Mouse (Mus musculus) embryo, embryonic 9.5 days (tissue): ENCODE data around the gene Ap3b1.
"Not testable (repeated sequence)": the region's sequence is repeated elsewhere in the genome, so short reads cannot be mapped to it uniquely, and the experiment has no call there.

ENCODE experiments used
- DNase-seq: peaks from one replicate; pipeline ENCODE4 v3.0.0-alpha.2; 2017; ENCODE audit errors: extremely low spot score

Gene Ap3b1

GRCm38 (mm10) chr13:94358401-94359265 lies at the start of gene Ap3b1:
Ap3b1 (plus strand) TSS chr13:94358960.
- DNase-seq = peak; percentile 92

- DNase-seq = not testable (repeated sequence)
These were observed 45.9 kb upstream of the Ap3b1 start for GRCm38 (mm10) chr13:94312812-94313211.

GRCm38 (mm10) chr13:94316975-94317511 lies 41.7 kb upstream of the Ap3b1 start:
- DNase-seq = no peak

GRCm38 (mm10) chr13:94321094-94321792 lies 37.5 kb upstream of the Ap3b1 start:
- DNase-seq = no peak

DNA sequence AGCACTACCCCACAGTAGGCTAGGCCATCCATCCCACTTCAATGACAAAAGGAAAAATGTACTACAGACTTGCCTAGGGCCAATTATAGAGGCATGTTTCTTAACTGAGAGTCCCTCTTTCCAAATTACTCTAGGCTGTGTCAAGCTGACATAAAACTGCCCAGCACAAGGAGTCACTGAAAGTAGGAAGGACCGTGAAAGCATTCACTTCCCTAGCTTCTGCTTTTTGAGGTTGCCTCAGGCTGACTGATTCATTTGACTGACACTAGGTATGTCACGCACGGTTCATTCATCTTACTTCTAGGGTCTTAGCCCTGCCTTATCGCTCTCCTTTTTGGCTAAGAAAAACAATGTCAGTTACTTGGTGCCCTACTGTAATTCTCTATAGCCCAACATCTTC lies 36.3 kb upstream of the Ap3b1 start:
- DNase-seq = no peak

DNA sequence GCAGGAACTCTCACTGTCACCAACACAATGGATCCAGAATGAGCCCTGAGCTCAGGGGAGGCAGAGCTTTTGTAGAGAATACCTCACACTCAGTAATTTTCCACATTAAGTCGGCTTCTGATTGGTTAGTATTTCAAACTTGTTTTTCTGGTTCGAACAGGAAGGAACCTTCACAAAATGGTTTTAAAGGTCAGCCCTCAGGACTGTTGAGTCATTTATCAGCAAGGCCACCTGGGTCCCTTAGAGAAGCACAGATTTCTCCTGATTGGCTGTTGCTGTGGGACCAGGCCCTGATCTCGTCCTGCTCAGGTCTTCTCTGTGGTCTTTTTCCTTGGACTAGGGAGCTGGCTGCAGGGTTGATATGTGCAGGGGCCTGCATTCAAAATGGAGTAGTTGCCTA lies 30.7 kb upstream of the Ap3b1 start:
- peak; percentile 16 for DNase-seq

DNA sequence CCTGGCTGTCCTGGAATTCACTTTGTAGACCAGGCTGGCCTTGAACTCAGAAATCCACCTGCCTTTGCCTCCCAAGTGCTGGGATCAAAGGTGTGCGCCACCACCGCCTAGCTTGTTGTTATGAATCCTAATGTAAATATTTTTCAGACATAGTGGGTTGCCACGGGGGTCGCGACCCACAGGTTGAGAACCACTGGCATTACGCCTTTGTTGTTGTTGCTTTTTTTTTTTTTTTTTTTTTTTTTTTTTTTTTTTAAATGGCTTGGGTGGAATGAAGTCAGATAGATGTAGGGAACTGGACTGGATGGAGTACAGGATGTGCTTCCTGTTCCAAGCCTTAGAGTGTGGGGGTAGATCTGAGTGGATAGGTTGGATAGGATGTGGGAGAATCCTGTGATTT lies 29.8 kb upstream of the Ap3b1 start:
- DNase-seq = not testable (repeated sequence)

- no peak for DNase-seq
These were observed 28.3 kb upstream of the Ap3b1 start for GRCm38 (mm10) chr13:94330392-94330979.

DNA sequence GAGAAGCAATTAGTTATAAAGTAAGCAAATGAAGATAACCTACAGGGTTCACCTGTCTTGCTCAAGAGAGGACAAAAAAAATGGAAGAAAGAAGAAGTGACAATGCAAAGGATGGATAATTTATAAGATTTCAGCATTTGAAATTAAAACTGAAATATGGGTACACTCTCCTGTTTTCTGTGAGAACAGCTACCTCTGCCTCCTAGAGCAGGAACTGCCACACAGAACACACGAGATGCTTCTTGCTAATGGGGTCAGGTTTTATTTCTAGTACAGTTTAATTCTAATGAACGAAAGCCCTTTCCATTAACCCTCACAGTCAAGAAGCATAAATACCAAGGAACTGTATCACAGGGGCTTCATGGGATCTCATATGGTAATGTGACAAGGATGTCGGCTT lies 20.4 kb upstream of the Ap3b1 start:
- DNase-seq = no peak

GRCm38 (mm10) chr13:94343192-94343591 lies 15.6 kb upstream of the Ap3b1 start:
- DNase-seq = no peak

- DNase-seq = not testable (repeated sequence)
These were observed 14.2 kb upstream of the Ap3b1 start for GRCm38 (mm10) chr13:94344600-94344999.

GRCm38 (mm10) chr13:94354584-94354983 lies 4.2 kb upstream of the Ap3b1 start:
- DNase-seq = no peak

DNA sequence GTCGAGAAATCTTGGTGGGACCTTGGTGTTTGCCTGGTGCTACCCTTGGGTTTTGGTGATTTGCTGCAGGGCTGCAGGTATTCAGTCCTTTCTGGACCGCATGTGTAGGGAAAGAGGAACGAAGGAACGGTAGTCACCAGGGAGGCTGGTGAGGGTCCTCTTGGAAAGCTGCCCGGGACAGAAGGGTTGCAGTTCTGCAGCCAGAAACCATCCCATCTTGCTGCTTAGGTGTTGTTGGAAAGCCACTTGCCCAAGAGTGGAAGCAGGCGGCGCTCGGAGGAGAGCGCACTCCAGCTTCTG lies 709 bp upstream of the Ap3b1 start:
- no peak for DNase-seq

DNA sequence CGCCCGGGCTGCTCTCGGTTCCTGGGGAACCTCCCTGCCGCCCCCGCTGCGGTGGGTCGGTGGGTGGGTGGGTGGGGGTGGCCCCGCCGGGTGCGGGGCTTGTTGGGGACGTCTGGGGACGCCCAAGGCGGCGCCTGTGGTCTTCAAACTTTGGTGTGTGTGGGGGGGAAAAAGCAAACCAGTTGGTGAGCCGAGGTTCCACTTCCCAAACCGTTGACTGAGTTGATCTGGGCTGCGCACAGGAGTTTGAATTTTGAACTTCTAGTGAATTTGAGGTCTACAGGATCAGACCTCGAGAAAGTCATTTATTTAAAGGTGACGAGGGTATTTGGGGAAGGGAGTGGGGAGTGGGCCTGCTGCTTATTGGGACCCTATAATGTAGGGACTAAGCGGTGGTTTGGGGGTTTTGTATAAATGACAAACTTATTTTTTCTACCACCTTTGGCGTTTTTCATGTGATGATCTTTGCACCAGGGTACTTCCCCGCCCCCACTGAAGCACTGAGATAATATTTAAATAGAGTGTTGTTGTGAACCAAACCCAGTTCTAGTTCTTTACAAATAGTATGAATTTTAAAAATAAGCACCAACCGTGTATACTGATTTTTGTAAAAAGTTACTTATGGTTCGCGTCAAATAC lies 641 bp downstream of the Ap3b1 start:
- DNase-seq = no peak

DNA sequence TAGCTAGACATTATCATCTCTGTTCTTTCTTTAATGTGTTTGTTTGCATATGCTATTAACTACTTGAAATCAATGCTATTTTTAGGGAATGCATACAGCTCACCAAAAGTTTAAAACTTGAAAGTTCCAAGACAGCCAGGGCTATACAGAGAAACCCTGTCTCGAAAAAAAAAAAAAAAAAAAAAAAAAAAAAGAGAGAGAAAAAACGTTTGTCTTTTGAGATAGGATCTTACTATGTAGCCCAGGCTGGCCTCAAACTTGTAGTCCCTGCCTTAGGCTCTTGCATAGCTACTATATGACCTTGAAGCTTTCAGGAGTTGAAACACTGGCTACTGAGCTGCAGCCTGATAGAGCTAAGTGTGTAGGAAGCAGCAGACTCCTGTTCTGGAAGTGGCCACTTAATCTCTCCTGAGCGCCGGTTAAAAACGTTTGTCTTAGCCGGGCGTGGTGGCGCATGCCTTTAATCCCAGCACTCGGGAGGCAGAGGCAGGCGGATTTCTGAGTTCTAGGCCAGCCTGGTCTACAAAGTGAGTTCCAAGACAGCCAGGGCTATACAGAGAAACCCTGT lies 2.3 kb downstream of the Ap3b1 start:
- DNase-seq = not testable (repeated sequence)

DNA sequence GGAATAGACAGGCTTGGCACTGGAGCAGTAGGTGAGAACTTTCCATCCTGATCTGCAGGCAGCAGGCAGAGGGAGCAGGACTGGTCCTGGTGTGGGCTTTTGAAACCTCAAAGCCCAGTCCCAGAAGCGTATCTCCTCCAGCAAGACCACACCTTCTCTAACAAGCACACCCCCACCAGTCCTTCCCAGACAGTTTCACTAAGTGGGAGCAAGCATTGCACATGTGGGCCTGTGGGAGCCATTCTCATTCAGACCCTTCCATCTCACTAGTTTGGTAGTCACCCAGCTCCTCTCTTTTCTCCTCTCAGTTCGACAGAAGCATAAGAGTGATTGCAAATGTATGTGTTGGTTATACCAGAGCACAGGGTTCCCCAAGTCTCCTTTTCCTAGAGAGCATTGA lies 5.6 kb downstream of the Ap3b1 start:
- DNase-seq = no peak

DNA sequence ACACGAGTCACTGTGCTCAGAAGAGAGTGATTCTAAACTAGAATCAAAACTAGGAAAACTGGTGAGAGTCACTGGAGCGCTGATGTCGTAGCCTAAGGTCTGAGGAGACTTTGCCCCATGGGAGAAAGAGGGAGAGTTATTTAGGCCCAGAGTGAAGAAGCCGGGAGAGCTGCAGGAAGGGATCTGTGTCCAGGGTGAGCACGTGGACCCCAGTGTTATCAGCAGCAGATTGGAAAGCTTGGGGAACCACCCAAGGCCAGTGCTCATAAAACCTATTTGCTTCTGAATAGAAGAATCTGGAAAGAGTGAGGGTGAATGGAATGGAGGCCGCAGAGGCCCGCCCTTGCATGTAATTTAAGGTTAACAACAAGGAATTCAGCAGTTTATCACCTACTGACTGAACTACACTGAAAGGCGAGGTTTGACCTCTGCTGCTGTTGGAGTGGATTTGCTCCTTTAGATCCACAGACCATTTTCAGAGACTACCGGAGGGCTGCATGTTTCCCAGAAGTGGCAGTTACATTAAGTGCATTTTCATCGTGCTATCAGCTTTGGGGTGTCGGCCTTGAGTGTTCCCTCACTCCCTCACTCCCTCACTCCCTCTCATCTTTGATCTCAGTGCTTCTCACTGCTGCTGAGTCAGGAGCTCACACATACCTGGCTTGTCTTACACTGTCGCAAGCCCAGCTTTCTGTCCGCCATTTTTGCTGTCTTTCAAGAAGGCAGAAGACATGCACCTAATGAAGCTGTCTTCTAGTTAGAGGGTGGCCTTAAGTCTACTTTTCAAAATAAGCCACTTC lies 6.5 kb downstream of the Ap3b1 start:
- DNase-seq = no peak

GRCm38 (mm10) chr13:94367869-94368268 lies 9.1 kb downstream of the Ap3b1 start:
- DNase-seq = no peak

DNA sequence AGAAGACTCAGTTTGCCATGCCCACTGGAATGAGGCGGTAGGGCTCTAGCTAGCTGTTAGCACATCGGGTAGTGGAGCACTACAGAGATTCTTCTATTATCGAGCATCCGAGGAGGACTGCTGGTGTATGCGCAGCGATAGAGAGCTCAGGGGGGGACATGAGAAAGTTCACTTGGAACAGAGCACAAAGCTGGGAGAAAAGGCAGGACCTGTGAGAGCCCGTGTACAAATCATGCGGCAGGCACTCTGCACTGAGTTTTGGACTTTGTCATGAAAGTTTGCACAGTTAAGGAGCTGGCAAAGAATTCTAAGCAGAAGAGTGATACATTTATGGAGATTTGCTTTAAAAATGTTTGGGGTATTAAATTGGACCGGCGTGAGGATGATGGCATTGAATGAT lies 11.8 kb downstream of the Ap3b1 start:
- no peak for DNase-seq

DNA sequence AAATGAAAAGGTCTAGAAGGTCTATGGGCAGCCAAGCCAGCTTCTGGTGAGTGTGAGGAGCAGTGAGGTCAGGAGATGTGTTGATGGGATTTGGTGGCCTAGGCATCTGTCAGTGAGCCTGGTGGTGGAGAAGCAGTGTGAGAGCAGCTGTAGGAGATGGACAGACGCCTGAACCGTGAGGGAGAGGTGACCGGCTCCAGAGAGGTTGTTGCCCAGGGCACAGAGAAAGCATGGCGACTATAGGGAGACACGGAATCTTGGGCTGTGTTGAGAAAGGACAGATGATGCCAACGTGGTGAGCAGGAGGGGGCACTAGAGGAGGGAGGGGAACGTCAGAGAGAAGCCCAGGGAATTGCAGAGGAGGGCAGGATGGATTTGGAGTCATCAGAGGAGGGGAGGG lies 13.3 kb downstream of the Ap3b1 start:
- no peak for DNase-seq

DNA sequence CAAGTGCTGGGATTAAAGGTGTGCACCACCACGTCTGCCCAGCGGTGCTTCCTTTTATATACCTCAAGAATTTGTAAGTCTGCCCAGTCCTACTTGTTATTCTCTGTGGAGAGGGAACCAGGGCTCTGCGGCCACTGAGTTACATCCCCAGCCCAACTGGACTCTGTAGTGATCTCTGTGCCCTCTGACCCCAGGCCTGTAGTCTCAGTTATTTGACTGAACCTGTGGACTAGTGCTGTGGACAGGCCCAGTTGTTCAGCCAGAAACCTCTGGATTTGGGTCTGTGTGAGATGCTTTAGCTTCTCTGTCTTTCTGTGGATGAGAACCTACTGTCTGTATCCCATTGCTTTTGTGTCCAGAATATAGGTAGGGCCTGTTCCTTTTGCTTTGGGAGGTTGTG lies 15.4 kb downstream of the Ap3b1 start:
- no peak for DNase-seq
